Mouse (Mus musculus): ENCODE data around the gene Kcna10.

Gene Kcna10

GRCm38 (mm10) chr3:107201310-107202180 is 18.7 kb downstream of the Kcna10 start:
- DNase-seq (ENCODE audit: low read depth in 1 of 2, low spot score in 2 of 2), result no peak

- DNase-seq (ENCODE audit: low read depth in 1 of 2, low spot score in 2 of 2), result no peak
Measured at GRCm38 (mm10) chr3:107204413-107204812, 21.6 kb downstream of the Kcna10 start.

GRCm38 (mm10) chr3:107205170-107205569 is 22.3 kb downstream of the Kcna10 start:
- DNase-seq (ENCODE audit: low read depth in 1 of 2, low spot score in 2 of 2), result no peak

- DNase-seq (ENCODE audit: low read depth in 1 of 2, low spot score in 2 of 2), result no peak
Measured at GRCm38 (mm10) chr3:107205994-107206393, 23.1 kb downstream of the Kcna10 start.

- DNase-seq (ENCODE audit: low read depth in 1 of 2, low spot score in 2 of 2), result no peak
Measured at GRCm38 (mm10) chr3:107206490-107207150, 23.8 kb downstream of the Kcna10 start.

GRCm38 (mm10) chr3:107207625-107208253 is 24.9 kb downstream of the Kcna10 start:
- no peak for DNase-seq (ENCODE audit: low read depth in 1 of 2, low spot score in 2 of 2)

- no peak for DNase-seq (ENCODE audit: low read depth in 1 of 2, low spot score in 2 of 2)
Measured at GRCm38 (mm10) chr3:107214606-107215005, 31.8 kb downstream of the Kcna10 start.

GRCm38 (mm10) chr3:107216400-107217100 is 33.7 kb downstream of the Kcna10 start:
- DNase-seq (ENCODE audit: low read depth in 1 of 2, low spot score in 2 of 2), result no peak

- no peak for DNase-seq (ENCODE audit: low read depth in 1 of 2, low spot score in 2 of 2)
Measured at GRCm38 (mm10) chr3:107217101-107217480, 34.2 kb downstream of the Kcna10 start.

- no peak for DNase-seq (ENCODE audit: low read depth in 1 of 2, low spot score in 2 of 2)
Measured at GRCm38 (mm10) chr3:107218572-107218971, 35.7 kb downstream of the Kcna10 start.

- DNase-seq (ENCODE audit: low read depth in 1 of 2, low spot score in 2 of 2), result no peak
Measured at GRCm38 (mm10) chr3:107221608-107222007, 38.8 kb downstream of the Kcna10 start, which contains the start of gene Cym. TSS of gene Cym (minus strand) at chr3:107221732.

GRCm38 (mm10) chr3:107223230-107223629 is 40.4 kb downstream of the Kcna10 start:
- no peak for DNase-seq (ENCODE audit: low read depth in 1 of 2, low spot score in 2 of 2)

GRCm38 (mm10) chr3:107225820-107226219 is 43.0 kb downstream of the Kcna10 start:
- no peak for DNase-seq (ENCODE audit: low read depth in 1 of 2, low spot score in 2 of 2)

GRCm38 (mm10) chr3:107229221-107229620 is 46.4 kb downstream of the Kcna10 start:
- DNase-seq (ENCODE audit: low read depth in 1 of 2, low spot score in 2 of 2), result no peak

- DNase-seq (ENCODE audit: low read depth in 1 of 2, low spot score in 2 of 2), result no peak
Measured at GRCm38 (mm10) chr3:107229822-107230221, 47.0 kb downstream of the Kcna10 start.

GRCm38 (mm10) chr3:107230527-107230926 is 47.7 kb downstream of the Kcna10 start, which contains the start of gene A630076J17Rik:
TSS of gene A630076J17Rik (plus strand) at chr3:107230614.
- no peak for DNase-seq (ENCODE audit: low read depth in 1 of 2, low spot score in 2 of 2)

- no peak for DNase-seq (ENCODE audit: low read depth in 1 of 2, low spot score in 2 of 2)
Measured at GRCm38 (mm10) chr3:107231202-107231601, 48.3 kb downstream of the Kcna10 start.

GRCm38 (mm10) chr3:107233351-107233813 is 50.5 kb downstream of the Kcna10 start:
- DNase-seq (ENCODE audit: low read depth in 1 of 2, low spot score in 2 of 2), result peak in 1 of 2 experiments; percentile 40

- DNase-seq (ENCODE audit: low read depth in 1 of 2, low spot score in 2 of 2), result no peak
Measured at GRCm38 (mm10) chr3:107233945-107234344, 51.1 kb downstream of the Kcna10 start.

- no peak for DNase-seq (ENCODE audit: low read depth in 1 of 2, low spot score in 2 of 2)
Measured at GRCm38 (mm10) chr3:107238051-107238450, 55.2 kb downstream of the Kcna10 start.

- no peak for DNase-seq (ENCODE audit: low read depth in 1 of 2, low spot score in 2 of 2)
Measured at GRCm38 (mm10) chr3:107238471-107238980, 55.7 kb downstream of the Kcna10 start.

Data from monocyte, adult 2 months (primary cell).